Mouse (Mus musculus) midbrain, embryonic 16.5 days (tissue): ENCODE data around the gene Myb. TPM values are rescaled to one million over a fixed set of nuclear protein-coding genes. Genes with fewer than 3 reads are reported as not detected.

Experiments
- ATAC-seq: fragments of 200-750 bp; cut with Nextera tagmentation; 2 replicates; pipeline ENCODE4 v1.8.0; 2017; ENCODE audit warnings: moderate TSS enrichment
- H3K27ac ChIP-seq: fragments of 300-500 bp; sonication (generic); 2 replicates; pipeline ENCODE4 v1.5.1; 2014; ENCODE audit warnings: mild to moderate bottlenecking, low read length, mixed read lengths
- H3K27me3 ChIP-seq: fragments of 300-500 bp; sonication (generic); 2 replicates; pipeline ENCODE4 v1.6.1; 2014; ENCODE audit warnings: low read depth, low read length, mixed read lengths; ENCODE audit not compliant: control insufficient read depth, insufficient read depth
- H3K36me3 ChIP-seq: fragments of 300-500 bp; sonication (generic); 2 replicates; pipeline ENCODE4 v1.6.1; 2014; ENCODE audit warnings: mild to moderate bottlenecking, low read length, moderate library complexity, mixed read lengths; ENCODE audit not compliant: control insufficient read depth, insufficient read depth
- H3K4me1 ChIP-seq: fragments of 300-500 bp; sonication (generic); 2 replicates; pipeline ENCODE4 v1.6.1; 2014; ENCODE audit warnings: mild to moderate bottlenecking, low read length, mixed read lengths; ENCODE audit not compliant: control insufficient read depth, insufficient read depth
- H3K4me2 ChIP-seq: fragments of 300-500 bp; sonication (generic); 2 replicates; pipeline ENCODE4 v1.6.1; 2014; ENCODE audit warnings: mild to moderate bottlenecking, low read length, mixed read lengths
- H3K4me3 ChIP-seq: fragments of 300-500 bp; sonication (generic); 2 replicates; pipeline ENCODE4 v1.5.1; 2014; ENCODE audit warnings: low read depth, mild to moderate bottlenecking, low read length, moderate library complexity, mixed read lengths
- H3K9ac ChIP-seq: fragments of 300-500 bp; sonication (generic); 2 replicates; pipeline ENCODE4 v1.6.1; 2014; ENCODE audit warnings: low read depth, low read length, mixed read lengths
- H3K9me3 ChIP-seq: fragments of 300-500 bp; sonication (generic); replicated peaks from 2 replicates; pipeline ENCODE4 v1.6.1; 2014; ENCODE audit warnings: mild to moderate bottlenecking, low read length, mixed read lengths; ENCODE audit not compliant: control insufficient read depth, poor library complexity, severe bottlenecking
- WGBS: fragments of 180-500 bp; shearing (Covaris S2); extraction: QIAGEN DNeasy Blood & Tissue Kit; methylation state at CpG from one replicate; pipeline ENCODE4 v1.1.7; 2014; 5-methylcytosine and 5-hydroxymethylcytosine counted together
- polyA plus RNA-seq: library from polyadenylated mRNA; unstranded; fragments of >200 nt; fragmentation: Nextera tagmentation; extraction: Ambion mirVana; gene quantifications from 2 replicates; pipeline ENCODE4 v1.2.1, GENCODE M21; 2015

Myb gene
- polyA plus RNA-seq, 1 experiment from 2014 or later, result 2.4 TPM

DNA sequence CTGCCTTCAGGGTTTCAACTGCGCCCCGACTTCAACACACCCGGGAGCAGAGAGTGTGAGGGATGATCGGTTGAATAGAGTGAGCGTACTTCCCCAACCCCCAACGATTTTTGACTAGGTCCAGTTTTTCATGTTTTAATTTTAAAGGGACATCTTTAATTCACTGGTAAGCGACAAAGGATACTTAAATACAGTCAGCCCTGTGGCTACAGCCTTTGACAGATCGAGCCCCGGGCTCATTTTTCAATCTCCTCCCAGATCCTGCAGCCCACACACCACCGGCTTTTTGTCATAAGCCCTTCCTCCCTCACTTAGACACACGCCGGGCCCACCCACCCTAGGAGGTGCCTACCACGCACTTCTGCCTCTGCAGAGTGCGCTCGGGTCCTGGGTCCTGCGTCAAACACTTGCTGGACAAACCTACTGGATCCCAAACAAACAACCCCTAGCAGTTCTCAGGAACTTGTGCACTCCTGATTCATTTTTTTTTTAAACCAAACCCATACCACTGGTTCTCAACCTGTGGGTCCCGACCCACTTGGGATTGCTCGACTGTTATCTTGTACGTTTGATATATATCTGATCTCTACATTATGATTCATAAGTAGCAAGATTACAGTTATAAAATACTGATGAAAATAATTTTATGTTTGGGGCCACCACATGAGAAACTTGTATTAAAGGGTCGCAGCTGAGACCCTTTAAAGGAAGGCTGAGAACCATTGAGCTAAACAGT is 743 bp upstream of the Myb start:
- peak overlapping the region; percentile 80 for H3K4me3 ChIP-seq
- H3K9me3 ChIP-seq, result no peaks in the 10 kb centered on the region
- H3K36me3 ChIP-seq, result no peaks in the 10 kb centered on the region
- peak; percentile 56 for ATAC-seq
- peaks cover 15% of the 10 kb centered on the region for H3K27me3 ChIP-seq
- H3K27ac ChIP-seq, result 0 out of 2 replicates have a peak overlapping the region, but pooled peaks have one; percentile 54
- WGBS, result 4% methylated on average over 20 of the region's 20 CpGs
- peak overlapping the region; percentile 97 for H3K4me2 ChIP-seq
- H3K9ac ChIP-seq, result peak overlapping the region; percentile 81
- peaks cover 16% of the 10 kb centered on the region for H3K4me1 ChIP-seq

DNA sequence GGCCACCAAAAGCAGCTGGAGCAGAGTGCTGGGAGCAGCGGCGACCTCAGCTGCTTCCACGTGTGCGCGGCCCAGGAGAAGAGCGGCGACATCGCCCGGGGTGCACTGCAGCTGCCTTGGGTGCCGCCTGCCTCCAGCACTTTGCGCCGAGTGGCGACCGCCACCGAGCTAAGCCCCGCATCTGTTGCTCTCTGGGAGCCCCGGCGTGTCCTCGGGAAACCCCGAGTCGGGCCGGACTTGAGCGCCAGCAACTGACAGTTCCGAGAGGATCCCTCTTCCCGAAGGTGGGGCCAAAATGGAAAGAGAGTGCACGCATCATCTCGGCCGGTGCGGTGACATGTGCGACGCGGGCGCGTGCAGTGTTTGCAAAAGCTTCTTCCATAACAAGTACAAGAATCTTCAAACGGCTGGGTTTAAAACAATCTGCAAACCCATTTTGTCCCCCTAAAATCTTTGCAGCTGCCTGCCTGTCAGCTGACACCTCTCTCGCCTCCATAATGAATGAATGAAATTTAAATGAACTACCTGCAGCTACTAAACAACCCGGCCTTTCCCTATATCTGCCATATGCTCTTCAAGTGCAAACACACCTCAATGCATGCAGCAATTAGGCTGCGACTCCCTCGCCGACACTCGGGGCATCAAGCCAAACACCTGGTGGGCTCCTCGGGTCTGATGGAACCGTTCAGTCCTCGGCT is 938 bp downstream of the Myb start:
- Histone ChIP-seq H3K9ac (peak overlapping the region; percentile 81), H3K27me3 (peaks cover 15% of the 10 kb centered on the region), H3K4me2 (peak overlapping the region; percentile 97), H3K4me3 (peak overlapping the region; percentile 80), H3K36me3 (no peaks in the 10 kb centered on the region), H3K4me1 (peaks cover 16% of the 10 kb centered on the region), H3K27ac (no peak overlapping the region), H3K9me3 (no peaks in the 10 kb centered on the region)
- under 1% methylated on average over 44 of the region's 44 CpGs for WGBS
- ATAC-seq, result peak; percentile 67

GRCm38 (mm10) chr10:21158918-21159443 is 1.8 kb downstream of the Myb start:
- Histone ChIP-seq H3K27ac (no peak overlapping the region), H3K4me3 (peak overlapping the region; percentile 80), H3K36me3 (no peaks in the 10 kb centered on the region), H3K9me3 (no peaks in the 10 kb centered on the region), H3K9ac (peak overlapping the region; percentile 81), H3K27me3 (peaks cover 13% of the 10 kb centered on the region), H3K4me1 (peaks cover 16% of the 10 kb centered on the region), H3K4me2 (peak overlapping the region; percentile 97)
- no peak for ATAC-seq
- 0% methylated on average over 35 of the region's 35 CpGs for WGBS

DNA sequence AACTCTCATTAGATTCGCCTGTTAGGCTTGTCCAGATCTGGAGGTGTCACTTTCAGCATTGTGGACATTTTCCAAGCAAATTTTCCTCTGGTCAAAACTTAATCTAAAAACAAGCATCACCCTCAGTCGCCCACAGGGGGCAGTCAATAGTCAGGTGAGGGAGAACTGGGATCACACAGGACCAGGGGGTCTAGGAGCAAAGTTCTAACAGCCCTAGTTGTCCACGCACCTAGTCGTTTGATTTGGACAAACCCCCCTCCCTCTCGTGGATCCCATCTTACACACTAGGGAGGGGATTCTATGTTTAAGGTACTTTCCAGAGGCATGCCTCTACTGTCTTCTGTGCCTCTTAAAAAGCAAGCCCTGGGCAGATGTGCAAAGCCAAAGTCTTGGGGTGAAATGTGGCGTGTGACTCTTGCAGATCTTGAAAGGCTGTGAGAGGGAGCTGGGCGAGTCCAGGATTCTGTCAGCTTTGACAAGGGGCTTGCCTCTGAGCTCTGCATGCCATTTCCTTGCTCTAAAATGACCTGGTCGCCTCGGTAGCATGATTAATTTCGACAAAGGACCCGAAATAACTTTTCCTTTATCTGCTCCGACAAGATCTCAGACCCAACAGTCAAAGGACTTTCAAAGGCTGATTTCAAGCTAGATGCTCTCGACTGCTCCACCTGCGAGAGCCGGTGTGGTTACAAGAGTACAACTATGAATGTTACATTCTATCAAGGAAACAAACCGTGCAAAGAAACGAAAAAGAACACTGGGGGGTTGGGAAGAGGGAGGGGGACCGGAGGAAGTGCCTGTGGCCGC is 2.5 kb downstream of the Myb start:
- Histone ChIP-seq H3K9ac (peak overlapping the region; percentile 81; the same call in 1 of the 2 replicates), H3K9me3 (no peaks in the 10 kb centered on the region), H3K4me2 (peak overlapping the region; percentile 97), H3K27me3 (peaks cover 9% of the 10 kb centered on the region), H3K36me3 (no peaks in the 10 kb centered on the region), H3K27ac (no peak overlapping the region), H3K4me1 (peaks cover 16% of the 10 kb centered on the region), H3K4me3 (peak overlapping the region; percentile 80)
- WGBS, result 4% methylated on average over 19 of the region's 19 CpGs
- no peak for ATAC-seq

DNA sequence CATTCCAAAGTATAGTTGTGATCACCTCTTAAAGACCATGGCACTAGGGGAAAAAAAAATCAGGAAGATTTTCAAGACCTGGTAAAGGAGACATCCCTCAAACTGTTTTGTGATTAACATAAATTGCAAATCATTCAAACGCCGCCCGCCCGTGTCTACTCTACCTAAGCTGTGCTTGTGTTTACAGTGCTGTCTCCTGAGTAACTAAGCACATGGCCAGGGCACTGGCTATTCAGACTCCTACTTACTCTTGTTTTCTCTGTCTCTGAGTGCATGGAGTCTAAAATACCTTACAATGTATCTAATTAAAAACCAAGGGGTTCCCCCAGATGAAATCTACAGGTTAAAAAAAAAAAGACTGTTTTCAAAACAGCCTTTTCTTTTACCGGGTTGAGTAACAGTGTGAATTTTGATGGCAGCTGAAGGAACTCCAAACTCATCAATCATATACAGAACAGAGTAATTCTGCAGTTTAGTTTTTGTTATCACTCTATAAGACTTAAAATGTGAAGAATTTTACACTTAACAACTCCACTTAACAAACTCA is 3.8 kb downstream of the Myb start:
- Histone ChIP-seq H3K4me2 (no peak overlapping the region), H3K27me3 (peaks cover 7% of the 10 kb centered on the region), H3K27ac (no peak overlapping the region), H3K9ac (no peak overlapping the region), H3K4me3 (no peak overlapping the region), H3K9me3 (no peaks in the 10 kb centered on the region), H3K36me3 (no peaks in the 10 kb centered on the region), H3K4me1 (peaks cover 16% of the 10 kb centered on the region)
- 74% methylated on average over 5 of the region's 5 CpGs for WGBS
- no peak for ATAC-seq

- Histone ChIP-seq H3K9ac (no peak overlapping the region), H3K36me3 (no peaks in the 10 kb centered on the region), H3K4me1 (peaks cover 12% of the 10 kb centered on the region), H3K9me3 (no peaks in the 10 kb centered on the region), H3K27ac (no peak overlapping the region), H3K4me2 (no peak overlapping the region), H3K27me3 (peaks cover 7% of the 10 kb centered on the region), H3K4me3 (no peak overlapping the region)
- WGBS, result 98% methylated on average over 3 of the region's 3 CpGs
- no peak for ATAC-seq
Observed at GRCm38 (mm10) chr10:21156416-21156815, 4.4 kb downstream of the Myb start.

GRCm38 (mm10) chr10:21154927-21155326 is 5.9 kb downstream of the Myb start:
- no peak overlapping the region for H3K9ac ChIP-seq
- H3K4me2 ChIP-seq, result no peak overlapping the region
- H3K4me3 ChIP-seq, result no peak overlapping the region
- H3K27ac ChIP-seq, result no peak overlapping the region
- H3K4me1 ChIP-seq, result peaks cover 9% of the 10 kb centered on the region
- no peaks in the 10 kb centered on the region for H3K9me3 ChIP-seq
- H3K36me3 ChIP-seq, result no peaks in the 10 kb centered on the region
- H3K27me3 ChIP-seq, result peaks cover 7% of the 10 kb centered on the region
- no peak for ATAC-seq
- WGBS, result 96% methylated on average over 3 of the region's 3 CpGs

DNA sequence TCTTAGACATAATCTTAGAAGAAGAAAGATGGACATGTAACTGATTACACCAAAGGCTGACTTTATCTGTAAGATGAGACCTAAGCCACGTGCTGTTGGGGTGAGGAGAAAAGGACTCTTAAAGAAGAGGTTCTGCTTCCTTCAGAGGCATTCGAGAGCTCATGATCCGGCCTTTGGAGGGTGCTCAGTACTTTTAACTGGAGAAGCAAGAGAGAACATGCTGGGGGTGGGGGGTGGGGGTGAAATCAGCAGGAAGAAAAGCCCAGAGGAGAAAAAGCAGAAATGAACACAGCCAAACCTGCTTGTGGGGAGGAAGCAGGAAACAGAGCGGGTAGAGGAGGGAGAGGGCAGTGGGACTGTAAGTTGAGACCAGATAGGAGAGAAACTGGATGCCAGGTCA is 7.4 kb downstream of the Myb start:
- Histone ChIP-seq H3K4me2 (no peak overlapping the region), H3K4me1 (0 out of 2 replicates have a peak, but pooled peaks cover 2% of the 10 kb centered on the region), H3K36me3 (no peaks in the 10 kb centered on the region), H3K27ac (no peak overlapping the region), H3K9ac (no peak overlapping the region), H3K4me3 (no peak overlapping the region), H3K27me3 (peaks cover 7% of the 10 kb centered on the region), H3K9me3 (no peaks in the 10 kb centered on the region)
- no peak for ATAC-seq
- WGBS, result 86% methylated on average over 4 of the region's 4 CpGs
